Mouse (Mus musculus): ENCODE results near the gene Ubr4.

- TF ChIP-seq CEBPB (IDR thresholded peaks at IDR 0.05; ENCODE audit: low read depth) (no peak), CTCF (IDR thresholded peaks at IDR 0.05; ENCODE audit: control insufficient read depth, insufficient read depth, insufficient read length) (no peak), MAX (IDR thresholded peaks at IDR 0.05) (no peak), MYOD1 (IDR thresholded peaks at IDR 0.05; ENCODE audit: control insufficient read depth, insufficient read length, low read depth) (no peak), USF1 (IDR thresholded peaks at IDR 0.05; ENCODE audit: low read depth) (no peak)
These were observed 166.8 kb downstream of the Ubr4 start for GRCm38 (mm10) chr4:139519221-139519620.

All from C2C12 (cell line).